Mouse (Mus musculus) cerebellum, adult 9-10 months (tissue): ENCODE results near the gene Zc2hc1b.

ENCODE experiments used
- DNase-seq: peaks from one replicate; pipeline ENCODE4 v3.0.0; 2022

Zc2hc1b gene

DNA sequence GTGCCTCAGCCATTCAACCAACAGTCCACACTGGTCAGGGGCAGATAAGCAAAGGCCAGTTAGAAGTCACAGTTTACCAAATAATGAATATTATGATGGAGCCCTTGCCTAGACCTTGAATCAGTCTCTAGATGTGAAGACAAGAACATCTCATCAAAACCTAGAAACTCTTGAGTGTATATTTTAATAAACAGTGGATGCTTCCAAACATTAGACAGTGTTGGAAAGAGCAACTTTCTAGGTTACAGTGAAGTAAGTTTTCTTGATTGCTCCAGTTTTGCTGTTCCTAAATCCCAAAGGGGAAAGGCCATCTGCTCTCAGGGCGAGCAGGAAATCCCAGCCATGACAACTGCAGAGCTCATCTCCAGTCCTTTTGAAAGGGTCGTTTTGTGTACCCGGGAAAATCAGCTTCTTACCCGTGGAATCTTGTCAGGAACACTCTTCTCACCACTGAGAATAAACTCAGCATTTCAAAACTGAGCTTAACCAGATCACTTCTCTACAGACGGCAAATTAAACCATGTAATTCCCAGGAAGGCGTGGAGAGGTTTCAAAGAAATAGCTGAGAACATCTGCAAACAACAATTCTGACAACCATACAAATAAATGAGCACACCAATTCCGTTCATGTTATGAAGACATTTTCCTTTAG lies at the start of gene Zc2hc1b:
TSS of gene Zc2hc1b (minus strand) at position 51 of the 652 bp plus-strand sequence.
- DNase-seq, result no peak

DNA sequence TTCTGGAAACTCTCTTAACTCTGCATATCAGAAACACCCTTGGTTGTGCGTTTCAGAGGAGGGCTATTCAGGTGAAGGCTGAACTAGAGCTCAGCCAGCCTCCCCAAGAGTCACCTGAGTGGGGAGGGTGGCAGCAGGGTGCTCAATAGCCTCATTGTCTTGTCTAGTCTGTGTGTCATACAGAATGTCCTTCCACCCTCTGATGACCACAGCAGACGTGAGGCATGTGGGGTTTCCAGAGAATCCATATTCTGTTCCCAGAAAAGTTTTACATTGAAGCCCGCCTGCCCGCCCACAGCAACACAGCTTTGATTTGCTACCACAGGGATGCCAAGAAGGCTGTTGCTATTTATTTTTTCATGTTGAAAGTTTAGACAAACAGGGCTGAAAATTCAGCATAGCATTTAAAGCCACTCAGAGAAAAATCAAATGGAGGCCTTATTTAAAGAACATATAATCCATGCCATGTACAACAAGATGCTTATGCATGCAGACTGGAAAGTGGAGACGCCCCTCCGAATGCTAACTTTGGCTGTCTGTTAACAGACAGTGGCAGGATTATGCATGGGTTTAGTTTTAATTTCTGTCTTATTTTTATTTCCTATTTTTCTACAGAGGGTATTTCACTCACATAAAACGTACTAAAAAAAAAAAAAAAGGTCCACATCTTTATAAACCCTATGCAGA lies 47.7 kb upstream of the Zc2hc1b start:
- DNase-seq, result no peak

GRCm38 (mm10) chr10:13222135-13222534 lies 44.3 kb upstream of the Zc2hc1b start:
- DNase-seq, result no peak

GRCm38 (mm10) chr10:13220061-13220460 lies 42.2 kb upstream of the Zc2hc1b start:
- no peak for DNase-seq

DNA sequence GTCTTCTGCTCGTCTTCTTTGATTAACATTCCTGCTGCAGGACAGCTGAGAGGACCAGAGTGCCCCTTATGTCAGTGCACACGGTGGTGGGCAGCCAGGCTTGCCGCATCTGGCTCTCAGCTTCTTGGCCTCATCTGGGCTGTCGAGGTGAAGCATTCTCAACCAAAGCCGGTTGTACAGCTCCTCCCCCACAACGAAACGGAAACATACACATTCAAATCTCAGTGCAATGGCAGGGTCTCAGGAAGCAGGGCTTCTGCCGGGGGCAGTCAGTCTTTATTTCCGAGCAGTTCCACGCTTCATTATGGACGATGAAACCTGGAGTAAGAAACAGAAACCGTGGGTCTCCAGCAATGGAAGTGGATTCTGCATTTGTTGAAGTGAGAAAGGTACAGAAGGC lies 36.1 kb upstream of the Zc2hc1b start:
- no peak for DNase-seq

DNA sequence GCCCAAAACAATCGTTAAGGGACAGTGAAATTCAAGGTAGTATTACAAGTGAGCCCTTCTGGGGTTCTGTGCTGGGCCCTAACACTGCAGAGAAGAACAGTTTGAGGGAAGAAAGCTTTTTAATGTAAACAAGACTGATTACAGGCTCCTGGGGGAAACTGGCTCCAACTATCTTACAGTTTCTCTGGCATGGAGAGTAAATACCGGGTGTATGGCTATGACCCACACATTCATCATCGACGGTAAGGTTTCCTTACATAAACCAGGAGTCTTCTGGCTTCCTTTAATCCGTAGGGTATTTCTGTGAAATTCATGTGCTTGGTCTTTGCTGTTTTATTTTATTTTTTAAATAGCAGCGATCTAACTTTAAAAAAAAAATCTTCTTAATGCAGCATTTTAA lies 35.0 kb upstream of the Zc2hc1b start:
- DNase-seq, result no peak

DNA sequence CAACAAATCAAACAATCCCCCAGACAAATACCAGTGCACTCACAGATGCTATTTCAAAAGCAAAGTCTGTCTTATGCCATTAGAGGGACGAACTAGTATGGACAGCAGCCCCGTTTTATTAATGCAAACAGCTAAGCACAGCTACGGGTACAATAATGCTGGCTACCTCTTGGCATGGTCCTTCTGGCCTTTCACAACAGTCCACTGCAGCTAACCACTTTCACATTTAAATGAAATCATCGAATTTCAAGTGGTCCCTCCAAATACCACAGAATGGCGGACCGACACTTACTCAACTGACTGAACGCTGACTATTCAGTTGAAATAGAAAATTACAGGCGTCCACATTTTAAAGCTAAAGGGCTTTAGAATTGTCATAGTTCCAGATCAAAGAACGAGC lies 34.5 kb upstream of the Zc2hc1b start:
- DNase-seq, result no peak

DNA sequence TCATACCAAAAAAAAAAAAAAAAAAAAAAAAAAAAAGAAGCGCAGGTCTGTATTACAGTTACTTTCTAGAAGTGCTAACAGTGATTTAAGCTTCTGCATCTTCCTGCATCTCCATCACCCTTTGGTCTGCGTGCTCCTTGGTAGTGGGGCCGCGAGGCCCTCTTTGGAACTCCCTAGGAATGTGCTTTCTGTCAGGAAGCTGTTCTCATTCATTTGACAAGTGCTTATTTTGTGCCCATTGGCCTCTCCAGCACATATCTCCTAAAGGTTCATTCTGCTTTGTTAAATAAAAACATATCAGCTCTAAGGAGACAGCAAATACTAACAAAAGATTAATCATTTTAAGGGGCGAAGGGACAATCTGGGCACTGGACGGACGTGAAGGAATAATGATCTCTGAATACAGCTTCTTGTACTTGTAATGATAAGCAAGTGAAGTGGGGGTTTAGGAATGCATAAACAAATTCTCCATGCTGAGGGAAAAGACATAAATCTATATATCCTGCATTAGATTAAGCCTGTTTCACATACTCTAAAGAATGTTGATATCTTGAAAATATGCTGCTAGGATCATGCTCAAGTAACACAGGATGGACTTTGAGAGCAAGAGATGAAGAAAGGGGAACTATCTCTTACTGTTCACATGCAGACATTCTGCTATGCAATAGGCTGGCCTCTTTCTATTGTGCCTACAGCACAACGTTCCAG lies 32.3 kb upstream of the Zc2hc1b start:
- DNase-seq, result no peak

DNA sequence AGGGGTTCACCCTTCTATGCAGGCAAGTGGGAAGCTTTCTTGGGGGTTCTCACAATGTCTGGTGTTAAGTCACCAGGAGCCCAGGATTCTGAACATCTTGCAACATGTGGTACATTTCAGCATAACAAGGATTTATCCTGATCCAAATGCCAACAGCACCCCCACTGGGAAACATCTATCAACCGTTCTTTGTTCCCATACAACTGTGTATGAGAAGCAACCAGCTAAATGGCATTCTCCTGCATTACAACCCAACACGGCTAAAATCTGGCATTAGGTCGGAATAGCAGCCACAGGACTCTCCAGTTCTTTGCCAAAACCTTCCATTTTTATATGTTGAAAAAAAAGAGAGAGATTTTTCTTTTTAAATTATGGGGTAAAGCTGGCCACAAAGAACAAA lies 31.7 kb upstream of the Zc2hc1b start:
- no peak for DNase-seq

GRCm38 (mm10) chr10:13209061-13209460 lies 31.2 kb upstream of the Zc2hc1b start:
- no peak for DNase-seq

GRCm38 (mm10) chr10:13201741-13202293 lies 24.0 kb upstream of the Zc2hc1b start:
- DNase-seq, result no peak

GRCm38 (mm10) chr10:13200862-13201261 lies 23.0 kb upstream of the Zc2hc1b start:
- DNase-seq, result no peak

GRCm38 (mm10) chr10:13199234-13199633 lies 21.4 kb upstream of the Zc2hc1b start:
- DNase-seq, result no peak

GRCm38 (mm10) chr10:13196872-13197507 lies 19.2 kb upstream of the Zc2hc1b start:
- no peak for DNase-seq

DNA sequence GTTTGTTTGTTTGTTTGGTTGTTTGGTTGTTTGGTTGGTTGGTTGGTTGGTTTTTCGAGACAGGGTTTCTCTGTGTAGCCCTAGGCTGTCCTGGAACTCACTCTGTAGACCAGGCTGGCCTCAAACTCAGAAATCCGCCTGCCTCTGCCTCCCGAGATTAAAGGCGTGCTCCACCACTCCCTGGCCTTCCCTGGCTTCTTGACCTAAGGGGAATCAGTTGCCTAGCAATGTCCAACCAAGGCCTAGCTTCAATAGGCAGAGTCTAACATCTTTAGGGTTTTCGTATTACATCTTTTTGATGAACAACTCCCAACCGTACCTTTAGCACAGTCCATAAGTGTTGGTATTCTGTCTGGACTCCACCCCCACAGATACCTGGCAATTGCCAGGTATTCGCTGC lies 15.7 kb upstream of the Zc2hc1b start:
- DNase-seq, result peak; percentile 22

DNA sequence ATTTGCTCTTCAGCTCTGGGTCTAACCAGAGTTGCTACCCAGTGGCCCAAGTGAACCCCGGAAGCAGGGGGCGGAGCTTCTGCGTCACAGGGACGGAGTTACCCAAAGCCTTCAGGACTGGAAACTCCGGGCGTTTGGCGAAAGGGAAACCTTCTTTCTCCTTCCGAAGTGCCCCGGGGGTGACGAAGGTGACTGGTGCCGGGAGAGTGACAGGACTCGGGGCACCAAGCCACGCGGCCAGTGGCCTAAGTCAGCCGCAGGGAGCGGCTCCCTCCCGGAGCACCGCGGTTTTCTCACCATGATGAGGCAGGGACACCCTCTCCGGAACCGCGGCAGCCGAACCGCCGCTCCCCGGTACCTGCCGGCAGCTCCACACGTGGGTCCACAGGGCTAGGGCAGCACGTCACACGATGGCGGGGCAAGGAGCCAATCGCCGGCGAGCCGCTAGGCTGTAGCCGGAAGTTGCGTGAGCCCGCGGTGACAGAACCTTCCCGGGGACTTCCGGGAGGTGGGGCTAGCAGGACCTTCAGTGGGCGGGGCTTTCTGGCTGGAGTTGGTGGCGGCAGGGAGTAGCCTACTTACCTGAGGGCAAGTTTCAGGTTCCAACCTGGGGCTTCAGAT lies 15.0 kb upstream of the Zc2hc1b start, which contains the start of gene Ltv1:
TSS of gene Ltv1 (minus strand) at position 438 of the 621 bp plus-strand sequence.
- DNase-seq, result peak; percentile 95

DNA sequence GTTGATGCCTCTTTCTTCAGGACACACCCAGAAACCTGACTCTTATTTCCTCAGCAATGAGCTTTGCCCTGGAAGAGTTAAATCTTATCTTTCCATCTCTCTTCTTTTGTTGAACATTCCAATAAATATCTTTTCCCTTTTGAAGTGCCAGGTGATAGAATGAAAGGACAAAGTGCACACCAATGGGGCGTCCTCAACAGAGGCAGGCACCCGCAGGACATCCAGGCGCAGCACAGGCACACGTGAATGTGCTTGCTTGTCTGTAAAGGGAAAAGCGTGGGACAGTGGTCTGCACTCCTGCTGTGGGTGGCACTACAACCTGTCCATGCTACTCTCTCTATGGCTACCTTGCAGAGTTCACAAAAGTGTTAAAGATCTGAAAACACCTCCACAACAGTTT lies 12.1 kb upstream of the Zc2hc1b start:
- no peak for DNase-seq

GRCm38 (mm10) chr10:13186754-13187153 lies 8.9 kb upstream of the Zc2hc1b start:
- no peak for DNase-seq

DNA sequence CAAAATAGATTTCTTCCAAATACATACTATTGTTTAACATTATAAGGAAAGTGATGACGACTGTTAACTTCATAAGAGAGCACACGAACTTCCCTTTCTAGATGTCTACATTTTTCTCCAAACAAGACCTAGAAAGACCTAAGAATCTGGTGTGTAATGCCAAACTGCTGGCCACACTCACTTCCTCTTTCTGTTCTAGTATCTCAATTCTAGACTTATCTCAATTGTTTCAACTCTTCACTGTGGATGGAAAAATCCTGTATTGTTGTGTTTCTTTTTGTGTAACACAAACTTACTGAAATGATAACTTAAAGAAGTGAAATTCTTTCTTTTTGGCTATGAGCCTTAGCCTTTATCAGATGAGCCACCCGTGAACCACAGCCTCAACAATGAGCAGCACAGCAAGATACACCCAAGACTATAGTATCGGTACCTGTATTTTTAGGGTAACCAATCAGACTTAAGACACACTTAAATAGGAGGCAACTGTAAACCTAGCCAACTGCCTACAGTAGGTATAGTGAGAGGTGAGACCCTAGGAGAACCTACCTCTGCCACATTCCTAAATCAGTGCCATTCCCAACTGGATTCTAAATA lies 6.4 kb upstream of the Zc2hc1b start:
- DNase-seq, result no peak

- no peak for DNase-seq
Observed at GRCm38 (mm10) chr10:13180211-13180610, 2.4 kb upstream of the Zc2hc1b start.

GRCm38 (mm10) chr10:13175866-13176265 lies 2.0 kb downstream of the Zc2hc1b start:
- no peak for DNase-seq

GRCm38 (mm10) chr10:13172798-13173221 lies 5.0 kb downstream of the Zc2hc1b start:
- DNase-seq, result no peak
